6 mouse cellular contexts compared by ENCODE assay signal in genomic region chr14:25438255-25438654, GRCm38 (mm10).
"Had no signal": no experiment of that assay in that cellular context is flagged by ENCODE, and none has a peak within 500 bp of the region (broad histone marks: within the 10 kb centered on the region; RNA-seq: fewer than 3 reads in every experiment).

No protein-coding gene starts in this region.

- DNase-seq: lung, adult 2 months; lung, postnatal 14 days; lung, postnatal 36 days; thymus, adult 2 months; thymus, postnatal 25 days; thymus, postnatal 4 days had no signal
